Mouse (Mus musculus): Measurements from ENCODE around the gene Atp2b1.
A peak's percentile ranks its signal among the peaks of the same experiment; 100 is the strongest.

The Atp2b1 gene

GRCm38 (mm10) chr10:98916011-98916780, 2.0 kb downstream of the Atp2b1 start:
- DNase-seq (ENCODE audit: low read depth, low spot score), result peak; percentile 41

- DNase-seq (ENCODE audit: low read depth, low spot score), result peak; percentile 9
Observed at GRCm38 (mm10) chr10:98916781-98917340, 2.7 kb downstream of the Atp2b1 start.

DNA sequence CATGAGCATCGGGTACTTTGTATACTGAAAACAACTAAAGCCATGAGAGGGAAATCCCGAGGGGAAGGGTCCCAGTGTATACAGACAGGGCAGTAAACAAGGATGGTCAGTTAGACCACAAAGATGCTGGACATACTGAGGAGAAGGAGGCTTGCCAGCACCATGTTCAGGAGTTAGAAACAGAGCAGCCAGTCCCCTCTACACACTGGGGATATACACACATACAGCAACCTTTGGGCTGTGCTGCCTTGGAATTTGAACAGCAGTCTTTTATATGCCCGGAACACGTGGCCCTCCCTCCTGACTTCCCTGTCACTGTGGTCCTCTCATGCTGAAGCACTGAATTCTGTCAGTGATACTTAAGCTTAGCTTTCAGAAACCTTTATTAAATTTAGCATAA, 10.9 kb downstream of the Atp2b1 start:
- DNase-seq (ENCODE audit: low read depth, low spot score), result no peak

DNA sequence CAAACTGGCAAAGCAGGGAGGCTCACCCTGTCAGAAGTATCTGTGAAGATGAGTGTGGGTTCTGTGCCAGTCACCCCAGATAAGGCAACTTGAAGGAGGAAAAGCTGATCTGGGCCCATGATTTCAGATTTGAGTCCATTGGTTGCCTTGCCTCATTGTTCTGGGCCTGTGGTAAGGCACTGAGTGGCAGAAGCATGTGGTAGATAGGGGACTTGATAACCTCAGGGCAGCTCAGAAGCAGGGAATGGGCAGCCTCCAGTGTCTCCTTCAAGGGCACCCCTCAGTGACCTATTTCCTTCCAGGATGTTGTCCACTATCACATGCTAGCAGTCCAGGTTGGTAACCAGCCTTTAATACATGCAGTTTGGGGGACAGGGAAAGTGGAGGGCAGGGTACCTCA, 12.8 kb downstream of the Atp2b1 start:
- DNase-seq (ENCODE audit: low read depth, low spot score), result no peak

- DNase-seq (ENCODE audit: low read depth, low spot score), result no peak
Observed at GRCm38 (mm10) chr10:98929444-98929843, 15.2 kb downstream of the Atp2b1 start.

GRCm38 (mm10) chr10:98930143-98930542, 15.9 kb downstream of the Atp2b1 start:
- DNase-seq (ENCODE audit: low read depth, low spot score), result no peak

DNA sequence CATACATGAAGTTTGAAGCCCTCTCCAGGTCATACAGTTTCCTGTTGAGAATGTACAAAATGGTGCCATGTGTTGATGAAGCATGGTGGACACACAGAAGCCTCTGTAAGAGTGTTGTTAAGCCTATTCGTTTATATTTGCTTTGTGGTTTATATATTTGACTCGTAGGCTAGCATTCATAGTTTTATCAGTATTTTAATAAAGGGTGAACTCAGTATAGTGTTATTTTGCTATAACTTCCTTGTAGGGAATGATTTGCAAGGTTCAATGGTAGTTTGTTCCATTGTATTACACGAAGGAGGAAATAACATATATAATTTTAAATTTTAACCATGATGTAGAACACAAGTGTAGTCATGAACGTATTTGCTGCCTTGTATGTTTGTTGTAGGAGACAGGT, 25.9 kb downstream of the Atp2b1 start:
- DNase-seq (ENCODE audit: low read depth, low spot score), result no peak

DNA sequence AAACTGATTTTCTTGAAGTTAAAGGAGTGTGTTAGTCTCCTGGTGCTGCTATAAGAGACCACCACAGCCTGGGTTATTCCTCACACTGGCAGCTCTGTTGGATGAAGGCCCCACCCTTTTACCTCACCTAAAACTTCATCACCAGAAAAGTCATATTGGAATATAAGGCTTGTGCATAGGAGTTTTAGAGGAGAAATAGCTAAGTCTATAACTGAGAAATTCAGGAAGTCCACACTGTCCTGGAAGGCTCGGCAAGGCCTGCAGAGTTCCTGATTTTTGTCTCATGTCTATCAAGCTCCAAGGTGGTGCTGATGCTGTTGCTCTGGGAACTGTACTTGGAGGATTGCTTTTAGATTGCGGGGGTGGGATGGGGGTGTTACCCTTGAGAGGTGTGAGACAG, 26.6 kb downstream of the Atp2b1 start:
- DNase-seq (ENCODE audit: low read depth, low spot score), result no peak

DNA sequence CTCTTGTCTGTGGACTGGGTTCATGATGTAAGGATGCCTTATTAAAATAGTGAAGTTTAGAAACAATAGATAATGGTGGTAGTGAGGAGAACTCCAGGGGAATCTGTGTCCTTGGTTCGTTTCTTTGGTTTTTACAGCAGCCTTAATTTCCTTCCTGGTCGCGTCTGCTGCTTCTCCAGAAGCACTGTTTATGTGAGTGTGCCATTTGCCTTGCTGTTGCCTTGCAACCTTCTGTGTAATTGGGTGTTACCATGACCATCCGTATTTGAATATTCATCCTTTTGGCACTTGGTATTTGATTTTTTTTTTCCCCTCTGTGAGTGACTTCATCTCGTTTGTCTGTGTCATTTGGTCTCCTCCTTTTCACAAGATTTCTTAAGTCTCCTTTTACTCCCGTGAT, 27.8 kb downstream of the Atp2b1 start:
- DNase-seq (ENCODE audit: low read depth, low spot score), result no peak

DNA sequence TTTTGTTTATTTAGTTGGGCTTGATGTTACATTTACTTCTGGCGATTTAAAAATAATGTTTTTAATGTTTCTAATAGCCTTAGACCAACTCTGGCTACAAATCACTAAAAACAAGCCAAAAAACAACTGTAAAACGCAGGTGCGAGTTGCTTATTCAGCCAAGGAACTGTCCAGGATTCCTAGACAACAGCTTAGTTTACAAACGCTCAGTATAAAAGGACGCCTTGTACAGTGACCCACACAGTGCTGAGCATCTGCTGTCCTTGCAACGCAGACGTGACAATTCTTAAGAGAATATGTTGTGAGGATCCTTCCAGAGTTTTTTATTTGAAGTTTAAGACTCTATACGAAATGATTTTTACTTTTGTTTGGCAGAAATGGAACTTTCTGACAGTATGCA, 28.8 kb downstream of the Atp2b1 start:
- DNase-seq (ENCODE audit: low read depth, low spot score), result no peak

GRCm38 (mm10) chr10:98943894-98944293, 29.7 kb downstream of the Atp2b1 start:
- no peak for DNase-seq (ENCODE audit: low read depth, low spot score)

DNA sequence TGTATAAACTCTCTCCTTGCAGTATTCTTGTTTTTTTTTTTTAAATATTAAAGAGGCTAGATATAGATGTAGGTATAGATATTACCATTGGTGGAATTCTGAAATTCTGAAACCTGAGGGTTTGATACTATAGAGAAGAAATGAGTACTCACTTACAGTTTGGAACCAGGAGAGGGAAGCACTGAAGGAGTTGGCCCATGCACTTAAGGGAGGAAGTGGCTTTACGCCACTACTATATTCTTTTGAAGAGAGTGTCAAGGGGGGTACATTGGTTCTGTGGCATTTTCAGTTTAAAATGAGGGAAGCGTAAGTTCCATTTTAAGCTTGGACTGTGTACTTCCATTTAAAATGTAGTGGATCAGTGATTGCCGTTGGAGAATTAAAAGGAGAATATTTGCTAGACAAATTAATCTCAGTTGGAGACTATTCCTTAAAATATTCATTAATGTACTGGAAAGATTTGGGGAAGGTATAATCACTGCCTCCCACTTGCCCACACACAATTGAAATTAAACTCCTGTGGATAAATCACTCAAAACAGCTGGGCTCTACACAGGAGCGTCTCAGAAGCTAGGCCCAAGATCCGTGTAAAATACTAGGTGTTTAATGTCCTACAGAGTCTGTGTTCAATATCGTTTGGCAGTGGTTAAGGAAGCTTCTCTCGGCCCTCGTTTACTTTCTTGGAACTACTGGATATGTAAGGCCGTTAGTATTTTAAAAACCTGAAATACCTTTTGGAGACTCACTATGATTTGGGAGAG, 32.0 kb downstream of the Atp2b1 start:
- no peak for DNase-seq (ENCODE audit: low read depth, low spot score)

- no peak for DNase-seq (ENCODE audit: low read depth, low spot score)
Observed at GRCm38 (mm10) chr10:98947206-98947605, 33.0 kb downstream of the Atp2b1 start.

DNA sequence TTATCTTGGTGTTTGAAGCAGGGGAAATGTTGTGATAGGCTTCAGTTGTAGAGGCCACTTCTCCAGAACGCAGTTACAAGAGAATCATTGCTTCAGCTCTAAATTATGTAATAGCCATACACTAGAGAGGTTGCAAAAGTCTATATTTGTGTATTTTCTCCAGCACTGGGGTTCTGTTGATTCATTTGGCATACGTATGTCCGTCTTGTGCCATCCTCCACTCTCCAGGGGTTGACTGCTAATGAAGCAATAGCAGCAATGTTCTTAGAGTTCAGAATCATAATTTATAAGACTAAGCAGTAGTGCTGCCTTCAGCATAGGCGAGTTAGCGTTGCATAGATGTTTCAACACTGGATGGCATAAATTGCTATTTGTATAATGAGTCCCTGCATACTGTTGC, 33.9 kb downstream of the Atp2b1 start:
- DNase-seq (ENCODE audit: low read depth, low spot score), result no peak

- DNase-seq (ENCODE audit: low read depth, low spot score), result no peak
Observed at GRCm38 (mm10) chr10:98949750-98950149, 35.5 kb downstream of the Atp2b1 start.

- DNase-seq (ENCODE audit: low read depth, low spot score), result no peak
Observed at GRCm38 (mm10) chr10:98951286-98952270, 37.4 kb downstream of the Atp2b1 start.

DNA sequence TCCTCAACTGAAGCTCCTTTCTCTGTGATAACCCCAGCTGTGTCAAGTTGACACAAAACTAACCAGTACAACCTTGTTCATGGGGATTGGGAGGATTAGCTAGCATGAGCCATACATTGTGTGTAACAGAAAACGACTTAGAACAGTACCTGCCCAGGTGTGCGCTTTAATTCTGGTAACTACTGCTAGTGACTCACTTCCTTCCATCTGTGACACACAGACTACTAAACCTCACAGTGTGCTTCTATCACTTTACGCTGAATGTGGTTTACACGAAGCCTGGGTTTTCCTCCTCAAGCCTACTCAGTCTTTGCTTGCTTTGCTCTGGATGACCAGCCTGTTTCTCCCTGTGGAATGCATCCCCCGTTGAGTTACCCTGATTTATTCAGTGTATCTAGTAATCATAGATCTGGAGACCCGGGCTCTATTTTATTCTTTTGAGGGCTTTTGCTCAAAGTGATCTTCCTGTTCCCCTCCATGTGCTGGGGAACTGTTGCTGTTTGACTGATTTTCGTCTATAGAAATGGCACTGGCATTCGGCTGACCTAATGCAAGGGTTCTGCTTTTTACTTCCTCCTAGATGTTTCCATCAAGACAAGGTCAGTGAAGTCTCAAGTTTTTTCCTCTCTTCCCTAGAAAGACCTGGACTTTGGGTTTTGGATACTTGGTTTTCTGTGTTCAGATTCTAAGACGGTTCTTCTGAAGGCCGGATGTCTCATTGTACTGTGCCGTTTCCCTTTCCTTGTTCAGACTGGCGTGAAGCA, 40.2 kb downstream of the Atp2b1 start:
- no peak for DNase-seq (ENCODE audit: low read depth, low spot score)

GRCm38 (mm10) chr10:98956124-98956523, 41.9 kb downstream of the Atp2b1 start:
- DNase-seq (ENCODE audit: low read depth, low spot score), result no peak

GRCm38 (mm10) chr10:98958752-98959151, 44.5 kb downstream of the Atp2b1 start:
- DNase-seq (ENCODE audit: low read depth, low spot score), result no peak

DNA sequence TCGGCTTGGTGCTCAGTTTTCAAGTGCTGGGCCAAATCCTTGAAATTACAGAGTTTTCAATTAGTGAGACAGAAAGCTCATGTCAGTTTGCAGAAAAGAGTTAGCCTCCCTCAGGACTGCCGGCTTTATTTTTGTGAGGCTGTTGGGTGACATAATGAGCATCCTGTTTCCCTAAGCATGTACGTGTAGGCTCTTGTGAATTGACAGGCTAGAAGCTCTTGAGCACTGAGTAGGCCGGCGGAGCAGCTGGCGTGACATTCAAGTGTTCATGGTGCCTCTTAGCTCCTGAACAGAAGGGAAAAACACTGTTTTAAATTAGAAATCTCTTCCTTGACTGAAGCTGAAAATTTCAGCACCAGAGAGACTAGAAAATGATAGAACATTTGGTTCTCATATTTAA, 45.2 kb downstream of the Atp2b1 start:
- no peak for DNase-seq (ENCODE audit: low read depth, low spot score)

- no peak for DNase-seq (ENCODE audit: low read depth, low spot score)
Observed at GRCm38 (mm10) chr10:98960911-98961310, 46.7 kb downstream of the Atp2b1 start.
